Mouse (Mus musculus) hindbrain, embryonic 15.5 days (tissue): Measurements from ENCODE around the gene Gnat2. TPM values are rescaled to one million over a fixed set of nuclear protein-coding genes. Genes with fewer than 3 reads are reported as not detected.
A peak's percentile ranks its signal among the peaks of the same experiment; 100 is the strongest.

Experiments
- ATAC-seq: fragments of 200-750 bp; cut with Nextera tagmentation; 2 replicates; pipeline ENCODE4 v1.8.0; 2017; ENCODE audit warnings: low read depth, moderate number of reproducible peaks, moderate TSS enrichment; ENCODE audit not compliant: low FRiP score
- H3K27ac ChIP-seq: fragments of 300-500 bp; sonication (generic); replicated peaks from 2 replicates; pipeline ENCODE4 v1.5.1; 2015; ENCODE audit warnings: mild to moderate bottlenecking, inconsistent platforms
- H3K27me3 ChIP-seq: fragments of 300-500 bp; sonication (generic); 2 replicates; pipeline ENCODE4 v1.6.1; 2015; ENCODE audit warnings: control low read depth, inconsistent platforms
- H3K36me3 ChIP-seq: fragments of 300-500 bp; sonication (generic); 2 replicates; pipeline ENCODE4 v1.6.1; 2015; ENCODE audit warnings: control low read depth, inconsistent platforms
- H3K4me1 ChIP-seq: fragments of 300-500 bp; sonication (generic); replicated peaks from 2 replicates; pipeline ENCODE4 v1.6.1; 2015; ENCODE audit warnings: control low read depth, inconsistent platforms
- H3K4me2 ChIP-seq: fragments of 300-500 bp; sonication (generic); 2 replicates; pipeline ENCODE4 v1.6.1; 2015; ENCODE audit warnings: moderate library complexity, mild to moderate bottlenecking, inconsistent platforms
- H3K4me3 ChIP-seq: fragments of 300-500 bp; sonication (generic); 2 replicates; pipeline ENCODE4 v1.5.1; 2015; ENCODE audit warnings: mild to moderate bottlenecking, inconsistent platforms
- H3K9ac ChIP-seq: fragments of 300-500 bp; sonication (generic); 2 replicates; pipeline ENCODE4 v1.6.1; 2015; ENCODE audit warnings: inconsistent platforms
- H3K9me3 ChIP-seq: fragments of 300-500 bp; sonication (generic); 2 replicates; pipeline ENCODE4 v1.6.1; 2016; ENCODE audit warnings: control low read depth, inconsistent platforms
- WGBS: fragments of 180-500 bp; shearing (Covaris S2); methylation state at CpG from one replicate; pipeline ENCODE4 v1.1.7; 2015; 5-methylcytosine and 5-hydroxymethylcytosine counted together
- polyA plus RNA-seq: library from polyadenylated mRNA; unstranded; fragments of >200 nt; fragmentation: Nextera tagmentation; extraction: Ambion mirVana; gene quantifications from 2 replicates; pipeline ENCODE4 v1.2.1, GENCODE M21; 2015

Gnat2 gene
- polyA plus RNA-seq, 1 experiment from 2014 or later: 0.17 TPM

GRCm38 (mm10) chr3:108069231-108069870, 23.2 kb upstream of the Gnat2 start:
- H3K27me3 ChIP-seq: no peaks in the 10 kb centered on the region
- H3K9ac ChIP-seq: no peak overlapping the region
- H3K4me1 ChIP-seq: peaks cover 4% of the 10 kb centered on the region; the same call in 1 of the 2 replicates
- no peak overlapping the region for H3K4me3 ChIP-seq
- H3K36me3 ChIP-seq: peaks cover 8% of the 10 kb centered on the region
- no peak overlapping the region for H3K4me2 ChIP-seq
- H3K27ac ChIP-seq: no peak overlapping the region
- no peaks in the 10 kb centered on the region for H3K9me3 ChIP-seq
- no peak for ATAC-seq
- WGBS: 81% methylated on average over 13 of the region's 13 CpGs

GRCm38 (mm10) chr3:108070295-108071293, 22.0 kb upstream of the Gnat2 start:
- Histone ChIP-seq H3K4me3 (no peak overlapping the region), H3K9me3 (no peaks in the 10 kb centered on the region), H3K27ac (no peak overlapping the region), H3K4me2 (no peak overlapping the region), H3K9ac (no peak overlapping the region), H3K4me1 (peaks cover 4% of the 10 kb centered on the region; the same call in 1 of the 2 replicates), H3K36me3 (peaks cover 19% of the 10 kb centered on the region), H3K27me3 (no peaks in the 10 kb centered on the region)
- no peak for ATAC-seq
- 71% methylated on average over 10 of the region's 10 CpGs for WGBS

GRCm38 (mm10) chr3:108072983-108073569, 19.5 kb upstream of the Gnat2 start:
- peaks cover 4% of the 10 kb centered on the region; the same call in 1 of the 2 replicates for H3K4me1 ChIP-seq
- H3K27me3 ChIP-seq: no peaks in the 10 kb centered on the region
- no peak overlapping the region for H3K9ac ChIP-seq
- WGBS: 56% methylated on average over 10 of the region's 10 CpGs
- no peak overlapping the region for H3K27ac ChIP-seq
- peaks cover 35% of the 10 kb centered on the region for H3K36me3 ChIP-seq
- H3K4me3 ChIP-seq: no peak overlapping the region
- ATAC-seq: no peak
- H3K9me3 ChIP-seq: no peaks in the 10 kb centered on the region
- no peak overlapping the region for H3K4me2 ChIP-seq

GRCm38 (mm10) chr3:108076836-108077235, 15.8 kb upstream of the Gnat2 start:
- Histone ChIP-seq H3K27me3 (no peaks in the 10 kb centered on the region), H3K36me3 (peaks cover 45% of the 10 kb centered on the region)
- 91% methylated on average over 9 of the region's 9 CpGs for WGBS

GRCm38 (mm10) chr3:108081681-108082080, 10.9 kb upstream of the Gnat2 start:
- no peak overlapping the region for H3K4me3 ChIP-seq
- no peaks in the 10 kb centered on the region for H3K27me3 ChIP-seq
- H3K27ac ChIP-seq: 0 out of 2 replicates have a peak overlapping the region, but pooled peaks have one; percentile 22
- H3K4me2 ChIP-seq: peak overlapping the region; percentile 22; the same call in 1 of the 2 replicates
- no peak overlapping the region for H3K9ac ChIP-seq
- 58% methylated on average over 4 of the region's 4 CpGs for WGBS
- no peak for ATAC-seq
- H3K9me3 ChIP-seq: no peaks in the 10 kb centered on the region
- peaks cover 16% of the 10 kb centered on the region for H3K36me3 ChIP-seq
- peaks cover 52% of the 10 kb centered on the region for H3K4me1 ChIP-seq

More at GRCm38 (mm10) chr3:108076836-108077235, 15.8 kb upstream of the Gnat2 start:
- Histone ChIP-seq H3K4me2 (no peak overlapping the region), H3K4me1 (peaks cover 11% of the 10 kb centered on the region), H3K9ac (no peak overlapping the region), H3K9me3 (no peaks in the 10 kb centered on the region), H3K27ac (no peak overlapping the region), H3K4me3 (no peak overlapping the region)
- no peak for ATAC-seq

GRCm38 (mm10) chr3:108082251-108082875, 10.2 kb upstream of the Gnat2 start:
- Histone ChIP-seq H3K4me3 (no peak overlapping the region), H3K9me3 (no peaks in the 10 kb centered on the region), H3K27me3 (no peaks in the 10 kb centered on the region), H3K27ac (0 out of 2 replicates have a peak overlapping the region, but pooled peaks have one; percentile 32), H3K9ac (no peak overlapping the region), H3K4me1 (peaks cover 54% of the 10 kb centered on the region), H3K4me2 (peak overlapping the region; percentile 22), H3K36me3 (peaks cover 10% of the 10 kb centered on the region; the same call in 1 of the 2 replicates)
- ATAC-seq: no peak
- WGBS: 50% methylated on average over 1 of the region's 1 CpGs

- Histone ChIP-seq H3K4me1 (peaks cover 54% of the 10 kb centered on the region), H3K27ac (no peak overlapping the region), H3K9me3 (no peaks in the 10 kb centered on the region), H3K9ac (no peak overlapping the region), H3K4me2 (peak overlapping the region; percentile 22; the same call in 1 of the 2 replicates), H3K36me3 (peaks cover 10% of the 10 kb centered on the region; the same call in 1 of the 2 replicates), H3K27me3 (no peaks in the 10 kb centered on the region), H3K4me3 (no peak overlapping the region)
- WGBS: 73% methylated on average over 2 of the region's 2 CpGs
- no peak for ATAC-seq
Measured at GRCm38 (mm10) chr3:108083161-108083560, 9.4 kb upstream of the Gnat2 start.

GRCm38 (mm10) chr3:108083904-108084407, 8.6 kb upstream of the Gnat2 start:
- Histone ChIP-seq H3K9me3 (no peaks in the 10 kb centered on the region), H3K4me3 (peak overlapping the region; percentile 65; the same call in 1 of the 2 replicates), H3K4me1 (peaks cover 54% of the 10 kb centered on the region), H3K36me3 (peaks cover 7% of the 10 kb centered on the region; the same call in 1 of the 2 replicates), H3K27ac (no peak overlapping the region), H3K27me3 (no peaks in the 10 kb centered on the region), H3K4me2 (peak overlapping the region; percentile 100), H3K9ac (no peak overlapping the region)
- ATAC-seq: no peak
- WGBS: 71% methylated on average over 4 of the region's 4 CpGs

- Histone ChIP-seq H3K36me3 (no peaks in the 10 kb centered on the region; the same call in 1 of the 2 replicates), H3K4me2 (peak overlapping the region; percentile 100), H3K4me3 (peak overlapping the region; percentile 65), H3K9me3 (no peaks in the 10 kb centered on the region), H3K9ac (peak overlapping the region; percentile 65), H3K4me1 (peaks cover 54% of the 10 kb centered on the region), H3K27ac (peak overlapping the region; percentile 84), H3K27me3 (no peaks in the 10 kb centered on the region)
- WGBS: 7% methylated on average over 13 of the region's 13 CpGs
- ATAC-seq: peak; percentile 17
Measured at GRCm38 (mm10) chr3:108084767-108085270, 7.8 kb upstream of the Gnat2 start.

- H3K36me3 ChIP-seq: no peaks in the 10 kb centered on the region; the same call in 1 of the 2 replicates
- H3K4me1 ChIP-seq: peaks cover 54% of the 10 kb centered on the region
- peak; percentile 87 for ATAC-seq
- H3K9me3 ChIP-seq: no peaks in the 10 kb centered on the region
- H3K9ac ChIP-seq: peak overlapping the region; percentile 65
- H3K4me3 ChIP-seq: peak overlapping the region; percentile 65
- H3K27me3 ChIP-seq: no peaks in the 10 kb centered on the region
- H3K4me2 ChIP-seq: peak overlapping the region; percentile 100
- peak overlapping the region; percentile 84 for H3K27ac ChIP-seq
- WGBS: 0% methylated on average over 14 of the region's 14 CpGs
Measured at GRCm38 (mm10) chr3:108085281-108085720, 7.3 kb upstream of the Gnat2 start.
